Mouse (Mus musculus): ENCODE measurements around the gene G0s2.
A peak's percentile ranks its signal among the peaks of the same experiment; 100 is the strongest.

The G0s2 gene

DNA sequence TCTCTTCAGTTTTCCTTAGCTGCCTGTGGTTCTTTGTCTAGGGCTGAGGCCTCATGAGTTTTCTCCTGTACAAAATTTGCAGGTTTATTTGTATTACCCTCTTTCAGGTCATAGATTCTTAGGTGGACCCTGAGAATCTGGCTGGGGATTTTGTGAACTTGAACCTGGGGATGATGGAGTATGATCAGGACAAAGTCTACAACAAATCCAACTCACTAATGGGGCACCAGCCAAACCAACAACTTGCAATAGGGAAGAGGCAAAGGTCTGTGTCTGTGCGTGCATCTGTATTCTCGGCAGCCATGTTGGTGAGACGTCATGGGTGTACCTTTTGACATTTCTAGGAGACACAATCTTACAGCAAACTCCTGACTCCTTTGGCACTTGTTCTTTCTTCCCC, 16.1 kb upstream of the G0s2 start:
- DNase-seq (ENCODE audit: low spot score), result no peak

DNA sequence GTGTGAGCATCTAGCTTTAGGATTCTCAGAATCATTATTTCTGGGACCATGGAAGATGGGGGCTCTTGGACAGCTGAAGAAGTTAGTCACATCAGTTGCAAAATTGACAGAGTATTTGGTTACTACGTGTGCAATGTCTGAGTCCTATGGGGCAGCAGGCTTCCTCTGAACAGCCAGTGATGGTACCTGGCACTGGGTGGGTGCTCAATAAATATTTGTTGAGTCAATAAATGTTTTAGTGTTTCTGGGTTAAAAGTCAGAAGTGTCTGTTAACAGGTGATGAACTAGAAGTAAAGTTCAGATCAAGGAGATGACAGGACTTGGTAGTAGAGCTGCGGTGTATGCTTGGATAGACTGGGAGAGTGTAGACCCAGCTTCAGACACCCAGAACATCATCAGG, 14.6 kb upstream of the G0s2 start:
- no peak for DNase-seq (ENCODE audit: low spot score)

DNA sequence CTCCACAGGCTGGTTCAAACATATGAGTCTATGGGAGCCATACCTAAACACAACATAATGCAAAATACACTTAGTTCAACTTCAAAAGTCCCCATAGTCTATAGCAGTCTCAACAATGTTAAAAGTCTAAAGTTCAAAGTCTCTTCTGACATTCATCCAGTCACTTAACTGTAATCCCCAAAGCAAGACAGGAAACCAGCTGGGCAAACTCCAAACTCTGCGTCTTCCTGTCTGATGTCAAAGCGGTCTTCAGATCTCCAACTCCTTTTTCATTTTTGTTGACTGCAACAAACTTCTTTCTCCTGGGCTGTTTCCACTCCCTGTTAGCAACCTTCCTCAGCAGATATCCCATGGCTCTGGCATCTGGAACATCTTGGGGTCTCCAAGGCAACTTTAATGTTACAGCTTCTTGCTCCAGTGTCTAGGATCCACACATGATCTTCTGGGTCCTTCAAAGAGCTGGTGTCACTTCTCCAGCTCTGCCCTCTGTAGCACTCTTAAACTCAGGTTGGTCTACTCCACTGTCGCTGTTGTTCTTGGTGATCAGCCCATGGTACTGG, 12.8 kb upstream of the G0s2 start:
- DNase-seq (ENCODE audit: low spot score), result peak; percentile 60

DNA sequence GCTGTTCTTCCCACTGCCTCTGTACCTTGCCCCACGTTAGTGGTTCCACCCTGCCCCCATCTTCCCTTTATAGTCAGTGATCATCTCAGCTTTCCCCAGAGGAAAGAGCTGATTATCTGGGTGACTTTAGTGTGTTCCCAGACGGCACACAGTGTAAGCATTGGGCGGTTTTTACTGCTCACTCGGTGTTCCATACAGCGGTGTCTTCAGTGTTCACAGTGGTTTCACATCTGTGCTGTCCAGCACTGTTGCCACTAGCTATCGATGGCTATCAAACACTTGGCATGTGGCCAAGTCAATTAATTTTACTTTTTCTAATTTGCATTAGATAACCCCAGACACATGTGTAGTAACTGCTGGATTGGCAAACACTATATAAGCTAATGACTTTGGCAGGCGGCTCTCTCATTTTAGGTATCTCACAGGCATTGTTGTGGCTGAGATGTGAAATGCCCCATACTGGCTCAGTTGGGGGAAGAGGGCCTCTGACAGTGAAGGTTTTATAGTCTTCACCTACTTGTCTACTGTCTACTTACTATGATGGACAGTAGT, 11.3 kb upstream of the G0s2 start:
- no peak for DNase-seq (ENCODE audit: low spot score)

DNA sequence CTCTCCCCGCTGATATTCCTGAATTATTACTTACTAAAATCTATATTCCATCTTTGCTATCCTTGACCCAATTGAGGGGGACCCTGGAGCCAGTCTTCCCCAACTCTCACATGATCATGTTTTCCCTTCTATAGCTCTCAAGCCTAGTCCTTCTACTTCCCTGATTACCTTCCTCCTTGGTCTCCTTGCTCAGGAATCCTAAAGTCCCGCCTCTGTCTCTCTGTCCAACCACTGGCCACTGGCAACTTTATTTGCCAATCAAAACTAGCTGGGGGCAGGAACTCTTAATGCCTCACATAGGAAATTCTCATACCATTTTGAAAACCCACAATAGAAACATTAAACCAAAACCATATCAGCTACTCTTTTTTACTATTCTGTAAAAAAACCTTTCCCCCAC, 8.3 kb upstream of the G0s2 start:
- no peak for DNase-seq (ENCODE audit: low spot score)

DNA sequence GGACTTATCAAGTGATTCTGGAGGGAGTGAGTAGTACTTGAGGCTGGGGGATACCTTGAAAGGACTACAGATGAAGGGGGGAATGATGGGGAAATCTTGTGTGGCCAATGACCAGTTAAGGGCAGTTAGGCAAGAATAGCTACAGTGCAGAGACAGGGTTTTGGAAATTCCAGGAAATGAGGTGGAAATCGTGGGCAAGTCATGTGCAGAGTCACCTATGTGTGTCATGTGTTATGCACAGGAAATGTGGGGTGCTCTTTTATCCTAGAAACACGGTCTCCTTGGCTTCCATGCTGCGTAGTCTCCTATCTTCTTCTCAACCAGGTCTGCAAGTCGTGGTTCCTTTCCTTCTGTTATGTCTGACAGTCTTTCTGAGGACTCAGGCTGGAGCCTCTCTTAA, 6.5 kb upstream of the G0s2 start:
- DNase-seq (ENCODE audit: low spot score), result no peak

DNA sequence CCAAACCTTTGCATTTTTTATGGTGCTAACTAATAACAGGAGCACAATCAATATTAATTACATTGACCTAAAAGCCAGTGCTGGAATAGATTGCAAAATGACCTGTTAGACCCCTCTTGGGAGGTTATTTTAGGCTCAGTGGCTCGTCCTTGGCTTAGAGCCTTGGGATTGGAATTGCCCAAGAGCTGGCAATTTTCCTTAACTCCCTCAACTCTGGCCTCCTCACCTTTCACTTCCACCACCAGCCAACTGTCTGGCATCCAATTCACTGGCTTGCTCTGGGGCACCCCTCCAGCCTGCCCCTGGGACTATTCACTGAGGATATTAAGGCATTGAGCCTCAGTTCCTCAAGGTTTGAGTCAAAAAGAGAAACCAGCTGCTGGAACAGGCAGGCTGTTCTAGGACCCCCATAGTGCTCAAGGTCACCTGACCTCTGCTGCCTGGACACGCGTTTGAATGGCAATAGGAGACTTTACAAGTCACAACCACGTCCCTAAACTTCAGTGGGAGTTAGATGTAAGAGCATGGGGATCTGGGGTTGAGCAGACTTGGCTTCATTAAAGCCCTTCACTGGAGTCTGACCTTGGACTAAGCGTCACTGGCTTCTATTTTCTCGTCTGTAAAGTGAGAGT, 5.5 kb upstream of the G0s2 start:
- DNase-seq (ENCODE audit: low spot score), result no peak

DNA sequence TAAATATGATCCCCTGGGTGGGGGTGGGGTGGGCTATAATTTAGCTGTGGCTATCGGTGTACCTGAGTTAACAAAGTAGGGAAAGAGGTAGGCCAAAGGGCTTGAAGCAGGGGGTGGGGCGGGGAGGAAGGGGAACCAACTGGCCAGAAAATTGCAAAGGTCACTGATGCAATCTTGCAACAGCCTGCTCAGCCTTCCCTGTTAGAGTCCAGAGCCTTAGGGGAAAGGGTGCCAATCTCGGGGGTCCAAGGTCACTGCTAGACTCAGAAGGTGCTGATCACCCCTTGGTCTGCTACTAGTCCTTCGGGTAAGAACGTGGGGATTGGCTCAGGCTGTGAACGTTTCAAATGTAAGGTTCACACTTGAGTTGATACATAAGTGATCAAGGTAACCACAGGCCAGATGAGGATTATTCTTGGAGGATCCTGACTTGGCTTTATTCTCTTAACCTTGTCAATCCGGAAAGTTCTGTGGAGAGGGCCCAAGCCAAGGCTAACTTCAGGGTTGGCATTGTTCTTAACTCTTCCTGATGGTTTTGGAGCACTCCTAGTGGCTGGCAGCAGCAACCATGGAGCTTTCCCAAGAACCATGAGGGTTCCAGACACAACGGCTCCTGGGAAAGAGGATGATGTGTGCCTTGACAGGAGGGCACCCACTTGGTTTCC, 1.5 kb upstream of the G0s2 start:
- no peak for DNase-seq (ENCODE audit: low spot score)

DNA sequence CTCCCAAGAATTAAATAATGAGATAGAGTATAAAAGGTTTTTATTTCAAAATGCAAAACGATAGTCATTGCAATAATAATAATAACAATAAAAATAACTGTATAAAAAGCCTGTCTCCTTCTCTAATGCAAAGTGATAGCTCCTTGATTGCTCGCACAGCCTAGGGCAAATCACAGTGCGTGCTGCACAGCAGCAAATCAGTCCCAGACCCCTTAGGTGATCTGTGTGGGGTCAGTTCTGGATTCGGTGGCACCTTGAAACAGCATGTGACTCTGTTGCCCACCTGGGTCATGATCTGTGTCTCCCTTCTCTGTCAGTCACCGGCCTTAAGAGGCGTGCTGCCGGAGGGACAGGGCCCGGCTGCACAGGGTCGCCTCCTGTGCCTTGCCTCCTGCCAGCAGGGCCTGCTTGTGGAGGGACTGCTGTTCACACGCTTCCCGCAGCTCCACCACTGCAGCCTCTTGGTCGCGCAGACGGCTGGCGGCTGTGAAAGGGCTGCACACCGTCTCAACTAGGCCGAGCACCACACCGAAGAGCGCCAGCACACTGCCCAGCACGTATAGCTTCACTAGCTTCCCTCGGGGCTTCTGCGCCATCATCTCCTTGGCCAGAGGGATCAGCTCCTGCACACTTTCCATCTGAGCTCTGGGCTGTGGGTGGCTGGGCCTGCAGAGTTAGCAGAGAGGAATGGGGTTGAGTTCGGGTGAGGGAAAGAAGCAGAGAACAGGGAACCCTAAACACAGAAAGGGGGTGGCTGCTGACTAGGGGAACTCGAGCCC, 691 bp downstream of the G0s2 start:
- DNase-seq (ENCODE audit: low spot score), result no peak

DNA sequence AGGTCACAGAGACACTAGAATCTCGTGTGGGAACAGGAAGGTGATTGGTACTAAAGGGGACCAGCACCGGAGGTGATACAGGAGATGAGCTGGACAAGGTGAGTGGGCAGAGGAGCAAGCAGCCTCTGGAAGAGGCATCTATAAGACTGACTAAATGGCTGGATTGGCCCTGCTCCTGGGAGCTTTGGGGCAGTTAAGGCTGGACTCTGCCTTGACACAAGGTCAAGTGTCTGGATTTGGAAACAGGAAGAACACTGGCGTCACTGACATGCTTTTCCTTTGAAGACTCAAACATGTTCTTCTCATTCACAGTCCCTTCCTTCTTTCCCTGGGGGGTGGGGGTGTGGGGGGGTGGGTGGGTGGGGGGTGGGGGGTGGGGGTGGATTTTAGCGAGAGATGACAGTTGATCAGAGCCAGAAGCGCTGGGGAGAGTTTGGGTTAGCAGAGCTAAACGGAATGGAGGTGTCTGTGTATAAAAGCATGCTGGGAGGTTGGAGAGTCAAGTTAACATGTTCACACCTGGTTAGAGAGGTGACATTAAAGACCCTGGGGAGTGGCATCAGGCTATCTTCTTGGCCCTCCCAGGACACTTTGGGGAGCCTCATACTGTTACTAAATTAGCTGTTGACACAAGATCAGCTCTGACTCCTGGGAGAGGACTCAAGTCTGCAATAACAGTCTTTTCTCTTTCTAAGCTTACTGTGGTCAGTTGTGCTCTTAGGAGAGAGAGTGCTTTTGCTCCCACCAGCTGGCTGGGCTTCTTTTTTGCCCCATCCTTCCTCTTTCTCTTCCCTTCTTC, 1.9 kb downstream of the G0s2 start:
- no peak for DNase-seq (ENCODE audit: low spot score)

DNA sequence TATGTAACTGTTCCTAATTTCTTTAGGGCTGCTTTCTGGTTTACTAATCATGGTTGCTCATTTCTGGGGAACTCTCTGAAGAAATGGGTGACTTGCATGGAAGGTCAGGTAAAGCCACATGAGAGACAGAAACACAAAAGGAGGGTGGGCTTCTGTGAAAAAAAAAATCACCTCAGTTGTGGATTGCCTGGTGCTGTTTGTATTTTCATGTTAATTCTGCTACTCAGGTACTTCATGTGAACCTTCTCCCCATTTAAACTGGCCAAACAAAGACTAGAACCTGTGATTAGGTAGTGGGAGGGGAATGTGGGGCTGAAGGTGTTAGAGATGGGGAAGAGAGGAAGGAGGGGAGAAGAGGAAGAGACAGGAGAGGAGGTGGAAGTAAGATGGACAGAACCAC, 7.3 kb downstream of the G0s2 start:
- DNase-seq (ENCODE audit: low spot score), result no peak

DNA sequence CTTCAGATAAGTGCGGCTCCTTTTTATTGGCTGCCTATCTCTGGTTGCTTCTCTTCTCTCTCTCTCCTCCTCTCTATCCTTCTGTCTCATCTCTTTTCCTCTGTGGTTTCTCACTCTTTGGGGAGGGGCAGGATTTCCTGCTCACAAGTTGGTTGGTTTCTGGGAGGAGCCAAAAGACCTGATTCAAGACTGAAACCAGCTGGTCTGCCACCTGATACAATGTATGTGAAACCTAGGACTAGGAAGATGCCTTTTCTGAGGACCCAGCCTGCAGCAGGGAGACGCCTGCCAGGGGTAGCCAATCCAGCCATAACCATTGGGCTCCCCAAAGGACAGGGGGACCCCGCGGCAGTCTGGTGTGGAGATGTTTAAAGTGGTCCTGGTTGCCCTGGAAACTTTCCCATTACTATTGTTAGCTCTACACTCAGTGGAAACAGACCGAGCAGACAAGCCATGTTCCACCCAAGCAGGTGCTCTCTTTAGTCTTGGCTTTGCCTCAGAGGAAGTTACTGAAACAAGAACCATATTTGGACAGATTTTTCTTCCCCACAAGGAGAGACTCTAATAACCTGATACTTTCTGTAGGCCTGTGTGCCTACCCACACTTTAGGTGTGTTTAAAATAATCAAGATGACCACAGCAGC, 8.9 kb downstream of the G0s2 start, which contains the start of gene Hsd11b1:
TSS of gene Hsd11b1 (minus strand) at position 121 of the 644 bp plus-strand sequence.
- DNase-seq (ENCODE audit: low spot score), result peak; percentile 86

DNA sequence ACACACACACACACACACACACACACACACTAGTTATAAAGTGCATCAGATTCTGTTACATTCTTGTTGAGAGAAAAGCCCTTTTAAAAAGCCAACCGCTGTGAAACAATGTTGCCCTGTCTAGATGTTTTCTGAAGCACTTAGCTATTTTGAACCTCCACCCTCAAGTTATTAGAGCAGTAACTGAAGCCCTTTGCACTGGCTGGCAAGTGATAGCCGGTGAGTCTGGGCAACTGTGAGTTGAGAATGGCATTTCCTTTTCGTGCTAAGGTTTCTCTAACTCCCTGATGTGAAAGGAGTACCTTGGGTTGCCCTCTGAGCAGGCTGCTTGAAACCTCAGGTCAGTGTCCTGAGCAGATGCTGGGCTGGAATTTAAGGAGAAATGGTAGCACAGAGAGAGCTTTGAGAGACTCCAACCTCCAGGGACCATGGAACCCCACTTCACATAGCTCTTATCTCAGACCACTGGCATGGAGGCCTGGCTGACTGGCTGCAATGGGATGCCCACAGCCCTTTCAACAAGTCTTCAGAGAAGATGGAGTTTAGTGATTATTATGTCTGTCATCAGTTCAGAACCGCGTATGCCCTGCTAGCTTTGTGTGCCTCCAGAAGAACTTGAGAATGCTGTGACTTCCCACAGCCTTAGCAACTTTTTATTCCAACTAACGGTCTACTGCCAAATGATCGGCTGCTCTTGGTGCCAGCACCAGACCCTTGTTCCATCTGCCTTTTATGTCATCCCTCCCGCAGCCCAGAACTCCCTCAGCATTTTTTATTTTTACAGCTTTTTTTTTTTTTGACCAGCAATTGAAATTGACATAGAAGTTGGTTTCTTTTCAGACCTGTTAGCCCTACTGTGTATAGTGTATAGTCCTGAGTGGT, 9.8 kb downstream of the G0s2 start:
- DNase-seq (ENCODE audit: low spot score), result no peak

DNA sequence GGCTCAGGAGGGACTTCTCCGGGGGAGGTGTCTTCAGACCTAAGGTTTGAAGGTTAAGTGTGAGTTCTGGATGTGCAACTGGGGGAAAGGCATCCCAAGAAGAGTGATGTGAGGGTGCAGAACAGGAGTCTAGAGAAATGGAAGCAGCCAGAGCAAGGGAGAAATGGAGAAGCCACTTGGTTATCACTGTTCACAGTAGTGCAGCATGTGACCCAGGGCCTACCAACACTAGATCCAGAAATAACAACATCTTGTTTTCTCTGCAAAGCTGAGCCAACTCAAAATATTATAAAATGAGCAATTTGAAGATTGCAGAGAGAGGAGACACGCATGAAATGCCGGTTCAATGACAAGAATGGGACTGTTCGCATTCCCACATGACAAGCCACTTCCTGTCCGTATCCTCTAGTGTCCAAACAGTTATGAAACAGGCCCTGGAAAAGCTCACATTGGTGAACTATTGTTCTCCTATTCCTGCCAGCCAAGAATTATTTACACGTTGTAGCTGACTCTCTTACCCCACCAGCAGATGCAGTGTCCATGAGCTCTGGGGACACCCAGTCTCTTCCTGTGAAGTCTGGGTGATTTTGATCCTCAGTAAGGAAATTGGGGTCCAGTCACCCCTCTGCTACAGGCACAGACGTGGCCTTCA, 11.0 kb downstream of the G0s2 start:
- DNase-seq (ENCODE audit: low spot score), result no peak

DNA sequence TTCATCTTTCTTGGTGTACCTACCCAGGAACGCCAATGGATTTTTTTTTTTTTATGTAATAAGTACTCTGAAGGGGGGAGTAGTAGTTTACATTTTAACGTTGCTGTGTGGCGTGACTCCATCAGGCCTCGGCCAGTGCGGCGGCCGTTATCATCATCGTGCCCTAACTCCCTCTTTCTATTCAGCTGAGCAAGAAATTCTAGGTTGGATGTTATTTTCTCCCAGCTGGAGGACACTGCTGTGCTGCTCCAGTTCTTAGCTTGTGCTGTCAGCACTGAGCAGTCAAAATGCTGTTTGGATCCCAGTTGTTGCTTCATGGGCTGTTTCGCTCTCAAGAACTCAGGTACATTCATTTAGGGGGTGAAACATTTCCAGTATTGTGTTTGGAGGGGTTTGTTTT, 13.5 kb downstream of the G0s2 start:
- DNase-seq (ENCODE audit: low spot score), result no peak

DNA sequence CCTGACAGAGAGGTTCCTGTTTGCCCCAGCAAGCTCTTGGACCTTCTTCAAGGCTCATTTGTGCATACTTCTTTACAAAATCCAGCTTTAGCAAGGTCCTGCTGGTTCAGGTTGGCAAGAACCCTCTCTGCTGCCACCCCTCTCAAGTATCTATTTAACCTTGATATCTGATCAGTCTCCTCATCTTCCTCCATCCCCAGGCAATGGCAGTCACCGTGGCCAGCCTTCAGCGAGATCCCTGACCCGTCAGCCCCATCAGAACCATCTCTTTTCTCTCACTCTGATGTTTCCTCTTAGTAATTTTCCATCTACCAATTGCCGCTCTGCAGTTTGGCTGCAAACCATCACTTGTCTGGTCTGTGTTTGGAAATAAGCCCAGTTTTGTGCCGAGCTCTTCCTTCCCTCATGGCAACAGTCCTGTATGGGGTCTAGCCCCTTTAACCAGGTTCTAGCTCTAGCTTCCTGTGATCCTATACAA, 16.4 kb downstream of the G0s2 start:
- no peak for DNase-seq (ENCODE audit: low spot score)

DNA sequence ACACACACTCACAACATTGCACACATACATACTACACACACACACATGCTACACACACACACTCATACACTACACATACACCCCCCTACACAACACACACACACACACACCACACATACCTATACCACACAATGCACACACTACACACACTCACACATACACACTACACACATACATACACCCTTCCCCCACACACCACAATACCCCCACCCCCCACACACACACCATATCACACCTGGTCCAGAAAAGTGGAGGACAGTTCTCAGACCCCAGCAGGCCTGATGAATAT, 16.8 kb downstream of the G0s2 start:
- DNase-seq (ENCODE audit: low spot score), result no peak

DNA sequence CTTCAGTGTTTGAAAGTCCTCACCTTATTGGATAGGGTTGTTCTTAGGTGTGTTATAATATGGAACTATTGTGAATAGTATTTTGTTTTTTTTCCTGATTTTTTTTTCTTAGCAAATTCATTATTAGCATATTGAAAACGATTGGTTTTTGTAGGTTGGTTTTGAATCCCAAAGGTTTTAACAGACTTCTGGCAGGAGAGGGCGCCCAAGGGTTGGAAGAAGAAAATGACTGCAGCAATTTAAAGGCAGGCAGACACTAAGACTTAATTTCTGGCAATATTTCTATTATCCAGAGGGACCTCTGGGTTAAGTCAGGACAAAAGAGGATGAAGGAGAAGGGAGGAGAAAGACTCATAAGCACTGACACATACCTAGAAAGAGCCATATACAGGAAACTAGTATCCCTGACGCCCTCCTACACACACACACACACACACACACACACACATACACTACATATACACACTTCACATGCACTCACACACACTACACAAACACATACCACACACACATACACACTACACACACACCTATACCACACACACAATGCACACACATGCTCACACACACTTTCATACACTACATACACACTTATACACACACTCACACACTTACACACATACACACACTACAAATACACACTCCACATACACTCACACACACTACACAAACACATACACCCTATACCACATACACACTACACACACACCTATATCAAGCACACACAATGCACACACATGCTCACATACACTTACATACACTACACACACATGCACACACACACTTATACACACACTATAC, 17.3 kb downstream of the G0s2 start:
- DNase-seq (ENCODE audit: low spot score), result peak; percentile 60

DNA sequence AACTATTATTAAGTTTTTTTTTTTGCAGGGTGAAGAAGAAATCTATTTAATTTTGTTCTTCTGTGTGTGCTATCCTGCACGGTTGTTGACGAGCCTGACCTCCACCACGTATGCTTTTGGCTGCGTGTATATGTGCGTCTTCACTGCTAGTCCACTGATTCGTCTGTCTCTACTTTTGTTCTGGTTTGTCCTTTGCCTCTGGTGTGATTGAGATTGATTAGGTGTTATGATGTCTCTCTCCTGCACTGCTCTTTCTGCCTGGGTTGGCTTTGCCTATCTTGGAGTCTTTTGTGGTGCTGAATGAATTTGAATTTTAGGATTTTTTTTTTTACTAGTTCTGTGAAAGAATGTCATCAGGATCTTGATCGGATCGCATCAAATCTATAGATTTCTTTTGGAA, 18.0 kb downstream of the G0s2 start:
- DNase-seq (ENCODE audit: low spot score), result no peak

Data from T-cell, adult 2 months (primary cell).